Mouse (Mus musculus) olfactory bulb, adult 2 months (tissue): Measurements from ENCODE around the gene Pafah1b1.

Experiments used
- CTCF ChIP-seq: fragments of 200-500 bp; IDR thresholded peaks from 2 replicates; pipeline ENCODE4 v1.5.1; 2012; ENCODE audit warnings: low read depth, mild to moderate bottlenecking, low read length, moderate library complexity; ENCODE audit not compliant: insufficient read depth
- POLR2A ChIP-seq: fragments of 200-500 bp; IDR thresholded peaks from 2 replicates; pipeline ENCODE4 v1.6.1; 2012; ENCODE audit warnings: mild to moderate bottlenecking, low read depth, low read length, moderate library complexity; ENCODE audit not compliant: insufficient read depth

- no peak for TF ChIP-seq CTCF
- no peak for TF ChIP-seq POLR2A
Observed at GRCm38 (mm10) chr11:74672901-74673513, 51.5 kb downstream of the Pafah1b1 start.
